Mouse (Mus musculus): ENCODE measurements at regions not wholly inside any gene's neighbourhood (a gene's known extent, or its start where the extent isn't known, plus 50 kb on each side); places are given as distances from the start of the nearest gene placed in this dataset.

DNA sequence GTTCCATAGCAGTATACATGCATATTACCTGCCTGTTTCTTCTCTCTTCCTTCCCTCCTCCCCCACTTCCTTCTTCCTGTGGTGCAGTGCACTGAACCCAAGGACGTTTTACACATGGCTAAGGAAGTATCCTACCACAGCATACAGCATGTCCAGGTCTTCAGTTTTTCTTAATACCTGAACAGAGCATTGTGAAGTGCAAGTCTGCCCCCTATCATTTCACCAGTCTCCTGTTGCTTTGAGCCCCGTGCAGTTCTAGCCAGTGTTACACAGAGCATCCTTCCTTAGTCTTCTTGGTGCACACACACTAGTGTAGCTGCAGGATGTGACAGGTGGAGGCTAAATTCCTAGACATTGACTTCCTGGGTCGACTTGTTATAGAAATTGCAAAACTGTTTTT, 53.7 kb upstream of the Foxb1 start:
- Histone ChIP-seq H3K4me1 (ENCODE audit: control insufficient read depth, insufficient read depth, low read length) (no peaks in the 10 kb centered on the region), H3K27ac (ENCODE audit: insufficient read depth, low read length) (no peak overlapping the region), H3K4me3 (ENCODE audit: insufficient read depth, low read length) (no peak overlapping the region)
- no peak for TF ChIP-seq CTCF (IDR thresholded peaks at IDR 0.05; ENCODE audit: extremely low read depth, insufficient read depth, low read length)
- TF ChIP-seq POLR2A (IDR thresholded peaks at IDR 0.05; ENCODE audit: extremely low read depth, insufficient read depth, low read length): no peak

DNA sequence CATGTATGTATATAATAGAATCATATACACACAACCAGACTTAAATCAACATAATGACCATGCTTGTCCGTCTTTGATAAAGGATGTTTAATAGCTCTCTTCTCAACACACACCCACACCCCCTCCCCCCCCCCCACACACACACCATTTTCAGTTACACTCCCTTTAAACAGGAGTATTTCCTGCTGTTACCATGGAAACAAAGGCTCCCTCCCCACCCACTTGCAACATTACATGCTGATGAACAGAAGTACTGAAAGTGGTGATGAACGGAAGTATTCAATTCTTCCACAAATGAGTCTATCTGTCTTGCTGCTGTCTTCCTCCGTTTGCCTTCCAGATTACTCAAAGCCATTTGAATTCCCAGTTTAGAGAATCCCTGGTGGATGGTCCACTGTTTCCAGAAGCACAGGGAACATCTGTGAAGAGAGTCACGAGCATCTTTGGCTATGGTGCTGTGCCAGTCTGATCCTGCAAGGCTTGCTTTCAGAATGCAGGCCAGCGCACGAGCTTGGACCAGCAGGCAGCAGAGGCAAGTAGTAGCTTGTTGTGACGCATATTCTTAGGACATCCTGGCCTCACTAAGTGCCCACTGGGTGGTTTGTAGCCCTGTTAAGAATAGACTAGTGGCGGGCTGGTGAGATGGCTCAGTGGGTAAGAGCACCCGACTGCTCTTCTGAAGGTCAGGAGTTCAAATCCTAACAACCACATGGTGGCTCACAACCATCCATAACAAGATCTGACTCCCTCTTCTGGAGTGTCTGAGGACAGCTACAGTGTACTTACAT, 62.6 kb upstream of the Foxb1 start:
- peaks cover 1% of the 10 kb centered on the region; the same call in 1 of the 2 replicates for H3K4me1 ChIP-seq (ENCODE audit: control insufficient read depth, insufficient read depth, low read length)
- no peak overlapping the region for H3K27ac ChIP-seq (ENCODE audit: insufficient read depth, low read length)
- no peak for TF ChIP-seq POLR2A (IDR thresholded peaks at IDR 0.05; ENCODE audit: extremely low read depth, insufficient read depth, low read length)
- no peak overlapping the region for H3K4me3 ChIP-seq (ENCODE audit: insufficient read depth, low read length)

DNA sequence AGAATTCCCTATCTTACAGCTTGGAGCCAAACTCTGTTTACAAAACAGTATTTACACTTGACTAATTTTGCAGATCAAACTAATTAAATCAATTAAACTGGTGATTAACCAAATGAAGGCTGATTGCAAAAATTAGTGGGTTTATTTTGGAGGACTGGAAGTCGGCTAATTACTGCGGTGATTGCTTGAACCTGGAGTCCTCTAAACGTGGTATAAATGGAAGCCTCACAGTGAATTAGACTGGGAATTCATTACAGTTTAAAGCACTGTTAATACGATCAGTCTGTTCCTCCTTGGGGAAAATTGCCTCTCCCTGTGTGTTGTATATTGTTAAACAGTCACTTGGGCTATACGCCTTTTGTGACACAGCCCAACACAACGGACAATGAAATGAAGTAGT, 67.7 kb upstream of the Foxb1 start:
- TF ChIP-seq POLR2A (IDR thresholded peaks at IDR 0.05; ENCODE audit: extremely low read depth, insufficient read depth, low read length) (no peak), CTCF (IDR thresholded peaks at IDR 0.05; ENCODE audit: extremely low read depth, insufficient read depth, low read length) (no peak)
- Histone ChIP-seq H3K4me3 (ENCODE audit: insufficient read depth, low read length) (no peak overlapping the region), H3K27ac (ENCODE audit: insufficient read depth, low read length) (no peak overlapping the region), H3K4me1 (ENCODE audit: control insufficient read depth, insufficient read depth, low read length) (0 out of 2 replicates have a peak, but pooled peaks cover under 1% of the 10 kb centered on the region)

DNA sequence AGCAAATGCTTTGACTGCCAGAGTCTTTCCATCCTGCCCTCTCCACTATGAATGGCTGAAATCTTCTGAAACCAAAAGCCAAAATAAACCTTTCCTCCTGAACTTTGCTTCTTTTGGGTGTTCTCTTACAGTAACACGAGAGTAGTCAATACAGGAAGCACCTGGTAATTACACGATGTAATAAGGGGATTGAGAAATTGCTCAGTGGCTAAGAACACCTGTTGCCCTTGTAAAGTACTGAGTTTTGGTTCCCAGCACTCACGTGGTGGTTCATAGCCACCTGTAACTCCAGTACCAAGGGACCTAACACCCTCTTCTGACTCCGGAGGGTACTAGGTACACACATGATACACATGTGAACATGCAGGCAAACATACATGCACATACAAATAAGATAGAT, 74.7 kb upstream of the Foxb1 start:
- H3K4me3 ChIP-seq (ENCODE audit: insufficient read depth, low read length): no peak overlapping the region
- no peak overlapping the region for H3K27ac ChIP-seq (ENCODE audit: insufficient read depth, low read length)
- no peaks in the 10 kb centered on the region for H3K4me1 ChIP-seq (ENCODE audit: control insufficient read depth, insufficient read depth, low read length)
- TF ChIP-seq POLR2A (IDR thresholded peaks at IDR 0.05; ENCODE audit: extremely low read depth, insufficient read depth, low read length): no peak
- TF ChIP-seq CTCF (IDR thresholded peaks at IDR 0.05; ENCODE audit: extremely low read depth, insufficient read depth, low read length): no peak

DNA sequence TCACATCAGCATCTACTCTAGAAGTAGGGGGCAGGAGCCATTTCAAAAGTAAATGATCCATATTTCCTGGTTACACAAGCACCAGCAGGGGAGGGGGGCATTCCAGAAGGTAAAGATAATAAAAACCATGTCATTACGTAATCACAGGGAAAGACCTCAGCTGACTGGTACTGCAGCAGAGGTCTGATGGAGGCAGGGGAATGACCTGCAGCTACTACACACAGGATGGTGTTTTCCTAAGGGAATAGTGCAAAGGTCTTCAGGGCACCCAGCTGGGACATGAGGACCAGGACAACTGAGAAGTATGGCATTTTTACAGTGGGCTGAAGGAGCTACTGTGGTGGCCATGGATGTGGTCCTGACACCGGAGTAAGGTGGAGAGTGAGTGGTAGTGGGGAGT, 78.5 kb upstream of the Foxb1 start:
- no peak for TF ChIP-seq CTCF (IDR thresholded peaks at IDR 0.05; ENCODE audit: extremely low read depth, insufficient read depth, low read length)
- no peak for TF ChIP-seq POLR2A (IDR thresholded peaks at IDR 0.05; ENCODE audit: extremely low read depth, insufficient read depth, low read length)
- Histone ChIP-seq H3K27ac (ENCODE audit: insufficient read depth, low read length) (no peak overlapping the region), H3K4me1 (ENCODE audit: control insufficient read depth, insufficient read depth, low read length) (no peaks in the 10 kb centered on the region), H3K4me3 (ENCODE audit: insufficient read depth, low read length) (no peak overlapping the region)

DNA sequence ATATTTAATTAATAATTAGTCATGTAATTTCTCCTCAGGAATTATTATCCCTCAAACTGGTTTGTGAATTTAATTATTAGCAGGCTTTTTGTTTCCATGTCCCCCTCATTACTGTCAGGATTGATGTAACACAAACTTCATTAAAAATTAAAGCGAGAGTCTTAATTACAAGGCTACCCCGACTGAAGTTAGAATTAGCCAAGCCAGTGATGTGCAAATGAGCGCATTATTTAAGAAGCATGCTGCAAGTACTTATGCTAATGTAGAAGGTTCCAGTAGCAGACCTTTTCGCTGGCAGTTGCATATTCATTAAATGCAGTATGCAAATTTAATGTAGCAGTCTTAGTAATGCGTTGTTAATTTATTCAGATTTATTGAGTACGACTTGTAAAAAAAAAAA, 84.0 kb upstream of the Foxb1 start:
- TF ChIP-seq CTCF (IDR thresholded peaks at IDR 0.05; ENCODE audit: extremely low read depth, insufficient read depth, low read length) (no peak), POLR2A (IDR thresholded peaks at IDR 0.05; ENCODE audit: extremely low read depth, insufficient read depth, low read length) (no peak)
- Histone ChIP-seq H3K27ac (ENCODE audit: insufficient read depth, low read length) (no peak overlapping the region), H3K4me1 (ENCODE audit: control insufficient read depth, insufficient read depth, low read length) (no peaks in the 10 kb centered on the region), H3K4me3 (ENCODE audit: insufficient read depth, low read length) (no peak overlapping the region)

DNA sequence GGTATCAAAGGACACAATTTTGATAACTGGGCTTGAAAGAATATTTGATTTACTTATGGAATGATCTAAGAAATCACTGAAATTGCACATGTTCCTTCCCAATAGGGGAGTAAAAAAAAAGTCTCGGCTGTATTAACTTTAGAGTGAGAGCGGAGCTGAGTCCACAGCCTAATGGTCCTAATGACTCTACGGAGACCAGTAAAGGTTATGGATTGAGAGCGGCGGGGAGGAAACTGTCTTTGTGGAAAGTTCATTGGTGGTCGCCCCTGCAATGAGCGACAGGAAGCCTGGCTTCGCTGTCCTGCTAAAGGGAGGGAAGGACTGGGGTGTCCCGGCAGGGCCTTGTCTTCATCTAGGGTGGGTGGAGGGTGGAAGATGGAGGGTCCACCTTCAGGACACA, 84.5 kb upstream of the Foxb1 start:
- H3K4me1 ChIP-seq (ENCODE audit: control insufficient read depth, insufficient read depth, low read length): no peaks in the 10 kb centered on the region
- TF ChIP-seq POLR2A (IDR thresholded peaks at IDR 0.05; ENCODE audit: extremely low read depth, insufficient read depth, low read length) (no peak), CTCF (IDR thresholded peaks at IDR 0.05; ENCODE audit: extremely low read depth, insufficient read depth, low read length) (no peak)
- H3K27ac ChIP-seq (ENCODE audit: insufficient read depth, low read length): no peak overlapping the region

DNA sequence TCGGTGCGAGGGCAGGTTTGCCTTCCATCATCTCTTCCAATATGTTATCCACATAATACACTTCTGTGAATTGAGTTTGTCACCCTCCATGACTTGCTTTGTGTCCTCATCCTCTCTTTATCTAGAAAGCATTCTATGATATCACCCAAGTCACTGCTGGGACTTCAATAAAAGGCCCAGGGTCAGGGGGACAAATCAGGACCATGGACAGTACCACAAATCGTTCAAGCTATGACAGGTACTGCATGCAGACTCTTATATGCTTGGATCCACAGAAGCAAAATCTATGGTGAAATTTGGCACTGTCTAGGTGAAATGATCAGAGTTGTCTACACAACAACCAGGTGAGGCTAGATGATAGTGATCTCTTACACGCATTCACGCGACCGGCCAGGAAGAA, 95.9 kb upstream of the Foxb1 start:
- H3K27ac ChIP-seq (ENCODE audit: insufficient read depth, low read length): no peak overlapping the region
- TF ChIP-seq POLR2A (IDR thresholded peaks at IDR 0.05; ENCODE audit: extremely low read depth, insufficient read depth, low read length) (no peak), CTCF (IDR thresholded peaks at IDR 0.05; ENCODE audit: extremely low read depth, insufficient read depth, low read length) (no peak)
- H3K4me3 ChIP-seq (ENCODE audit: insufficient read depth, low read length): no peak overlapping the region
- H3K4me1 ChIP-seq (ENCODE audit: control insufficient read depth, insufficient read depth, low read length): no peaks in the 10 kb centered on the region

More for the DNA sequence above, 84.5 kb upstream of the Foxb1 start:
- no peak overlapping the region for H3K4me3 ChIP-seq (ENCODE audit: insufficient read depth, low read length)

DNA sequence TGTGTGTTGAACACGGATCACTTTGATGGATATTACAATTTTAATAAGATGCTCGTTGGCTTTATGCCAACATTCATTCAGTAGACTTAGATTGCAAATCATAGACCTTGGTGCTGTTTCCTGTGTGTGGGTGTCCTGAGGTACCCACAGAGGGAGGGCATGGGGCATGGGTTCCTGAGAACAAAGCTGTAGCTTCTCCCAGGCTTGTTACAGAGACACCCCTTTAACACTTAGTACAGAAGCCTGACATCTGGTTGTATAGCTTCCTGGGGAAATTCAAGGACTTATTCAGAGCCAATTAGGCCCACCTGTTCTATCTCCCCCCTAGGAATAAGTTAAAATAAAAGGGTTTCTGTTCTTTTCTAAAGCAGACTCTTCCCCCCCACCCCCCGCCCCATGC, 97.9 kb upstream of the Foxb1 start:
- H3K4me3 ChIP-seq (ENCODE audit: insufficient read depth, low read length): no peak overlapping the region
- H3K27ac ChIP-seq (ENCODE audit: insufficient read depth, low read length): no peak overlapping the region
- no peak for TF ChIP-seq POLR2A (IDR thresholded peaks at IDR 0.05; ENCODE audit: extremely low read depth, insufficient read depth, low read length)
- no peak for TF ChIP-seq CTCF (IDR thresholded peaks at IDR 0.05; ENCODE audit: extremely low read depth, insufficient read depth, low read length)
- no peaks in the 10 kb centered on the region for H3K4me1 ChIP-seq (ENCODE audit: control insufficient read depth, insufficient read depth, low read length)

DNA sequence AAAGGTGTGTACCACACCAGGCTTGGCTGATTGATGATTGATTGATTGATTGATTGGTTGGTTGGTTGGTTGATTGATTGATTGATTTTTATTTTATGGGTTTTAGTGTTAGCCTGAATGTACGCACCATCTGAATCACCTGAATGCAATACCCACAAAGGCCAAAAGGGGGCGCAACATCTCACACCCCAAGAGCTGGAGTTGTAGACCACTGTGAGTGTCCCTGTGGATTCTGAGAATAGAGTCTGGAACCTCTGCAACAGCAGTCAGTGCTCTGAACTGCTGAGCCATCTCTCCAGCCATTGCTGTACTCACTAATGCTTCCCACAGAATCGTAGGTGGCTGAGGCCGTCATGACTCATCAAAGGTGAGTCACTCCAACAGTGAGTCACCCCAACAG, 109.4 kb upstream of the Foxb1 start:
- Histone ChIP-seq H3K27ac (ENCODE audit: insufficient read depth, low read length) (no peak overlapping the region), H3K4me3 (ENCODE audit: insufficient read depth, low read length) (no peak overlapping the region), H3K4me1 (ENCODE audit: control insufficient read depth, insufficient read depth, low read length) (no peaks in the 10 kb centered on the region)
- TF ChIP-seq CTCF (IDR thresholded peaks at IDR 0.05; ENCODE audit: extremely low read depth, insufficient read depth, low read length) (0 out of 2 replicates have a peak, but pooled peaks have one; percentile 7), POLR2A (IDR thresholded peaks at IDR 0.05; ENCODE audit: extremely low read depth, insufficient read depth, low read length) (no peak)

All from cortical plate, adult 2 months (tissue).